Mouse (Mus musculus): Measurements from ENCODE around the gene Tm6sf1. TPM values are rescaled to one million over a fixed set of nuclear protein-coding genes. Genes with fewer than 3 reads are reported as not detected.

Tm6sf1 gene
- total RNA-seq, 1 experiment: 2.2 TPM

GRCm38 (mm10) chr7:81847777-81848176 lies 11.0 kb upstream of the Tm6sf1 start:
- DNase-seq (ENCODE audit: low read depth, low spot score): no peak
- Histone ChIP-seq H3K9ac (ENCODE audit: insufficient read depth, low read depth, low read length, poor library complexity, severe bottlenecking) (no peak overlapping the region), H3K4me3 (ENCODE audit: insufficient read depth in 1 of 2, low read depth in 1 of 2, low read length in 2 of 2, poor library complexity in 1 of 2, severe bottlenecking in 1 of 2) (no peak overlapping the region), H3K4me1 (ENCODE audit: control insufficient read depth in 2 of 2, insufficient read depth in 2 of 2, low read length in 2 of 2, poor library complexity in 1 of 2) (no peaks in the 10 kb centered on the region), H3K27ac (ENCODE audit: insufficient read depth, low read depth, low read length, poor library complexity, severe bottlenecking) (no peak overlapping the region), H3K36me3 (ENCODE audit: control insufficient read depth, insufficient read depth, low read length, poor library complexity, severe bottlenecking) (no peaks in the 10 kb centered on the region), H3K9me3 (ENCODE audit: control insufficient read depth, insufficient read depth, low read depth, low read length) (no peaks in the 10 kb centered on the region)
- TF ChIP-seq CHD2 (IDR thresholded peaks at IDR 0.05; ENCODE audit: low read depth, low read length) (no peak), ZC3H11A (IDR thresholded peaks at IDR 0.05; ENCODE audit: borderline replicate concordance, low read depth, low read length) (no peak), HCFC1 (IDR thresholded peaks at IDR 0.05; ENCODE audit: borderline replicate concordance, insufficient read depth, low read length) (no peak), MAFK (IDR thresholded peaks at IDR 0.05; ENCODE audit: insufficient read depth, low read depth, low read length) (no peak), ZNF384 (IDR thresholded peaks at IDR 0.05; ENCODE audit: low read depth, low read length) (no peak)
- in situ Hi-C loops (cut with MboI; ENCODE audit: low sequenced_read_pairs in 2 of 2, unreplicated experiment in 2 of 2): no loop called here

- in situ Hi-C loops (cut with MboI; ENCODE audit: low sequenced_read_pairs in 2 of 2, unreplicated experiment in 2 of 2): no loop called here
- no peak overlapping the region for H3K27ac ChIP-seq (ENCODE audit: insufficient read depth, low read depth, low read length, poor library complexity, severe bottlenecking)
- no peaks in the 10 kb centered on the region for H3K36me3 ChIP-seq (ENCODE audit: control insufficient read depth, insufficient read depth, low read length, poor library complexity, severe bottlenecking)
- no peak overlapping the region for H3K9ac ChIP-seq (ENCODE audit: insufficient read depth, low read depth, low read length, poor library complexity, severe bottlenecking)
- DNase-seq (ENCODE audit: low read depth, low spot score): no peak
- H3K4me1 ChIP-seq (ENCODE audit: control insufficient read depth in 2 of 2, insufficient read depth in 2 of 2, low read length in 2 of 2, poor library complexity in 1 of 2): no peaks in the 10 kb centered on the region
- TF ChIP-seq CHD2 (IDR thresholded peaks at IDR 0.05; ENCODE audit: low read depth, low read length): no peak
- TF ChIP-seq ZNF384 (IDR thresholded peaks at IDR 0.05; ENCODE audit: low read depth, low read length): no peak
- no peak for TF ChIP-seq ZC3H11A (IDR thresholded peaks at IDR 0.05; ENCODE audit: borderline replicate concordance, low read depth, low read length)
- no peak for TF ChIP-seq MAFK (IDR thresholded peaks at IDR 0.05; ENCODE audit: insufficient read depth, low read depth, low read length)
- TF ChIP-seq HCFC1 (IDR thresholded peaks at IDR 0.05; ENCODE audit: borderline replicate concordance, insufficient read depth, low read length): no peak
- no peak overlapping the region for H3K4me3 ChIP-seq (ENCODE audit: insufficient read depth in 1 of 2, low read depth in 1 of 2, low read length in 2 of 2, poor library complexity in 1 of 2, severe bottlenecking in 1 of 2)
- no peaks in the 10 kb centered on the region for H3K9me3 ChIP-seq (ENCODE audit: control insufficient read depth, insufficient read depth, low read depth, low read length)
Measured at GRCm38 (mm10) chr7:81849214-81849613, 9.6 kb upstream of the Tm6sf1 start.

- no peak overlapping the region for H3K27ac ChIP-seq (ENCODE audit: insufficient read depth, low read depth, low read length, poor library complexity, severe bottlenecking)
- no peaks in the 10 kb centered on the region for H3K36me3 ChIP-seq (ENCODE audit: control insufficient read depth, insufficient read depth, low read length, poor library complexity, severe bottlenecking)
- DNase-seq (ENCODE audit: low read depth, low spot score): no peak
- in situ Hi-C loops (cut with MboI; ENCODE audit: low sequenced_read_pairs in 2 of 2, unreplicated experiment in 2 of 2): no loop called here
- TF ChIP-seq CHD2 (IDR thresholded peaks at IDR 0.05; ENCODE audit: low read depth, low read length) (no peak), ZNF384 (IDR thresholded peaks at IDR 0.05; ENCODE audit: low read depth, low read length) (no peak), ZC3H11A (IDR thresholded peaks at IDR 0.05; ENCODE audit: borderline replicate concordance, low read depth, low read length) (no peak), HCFC1 (IDR thresholded peaks at IDR 0.05; ENCODE audit: borderline replicate concordance, insufficient read depth, low read length) (no peak), MAFK (IDR thresholded peaks at IDR 0.05; ENCODE audit: insufficient read depth, low read depth, low read length) (no peak)
- no peaks in the 10 kb centered on the region for H3K9me3 ChIP-seq (ENCODE audit: control insufficient read depth, insufficient read depth, low read depth, low read length)
- H3K9ac ChIP-seq (ENCODE audit: insufficient read depth, low read depth, low read length, poor library complexity, severe bottlenecking): no peak overlapping the region
- no peaks in the 10 kb centered on the region for H3K4me1 ChIP-seq (ENCODE audit: control insufficient read depth in 2 of 2, insufficient read depth in 2 of 2, low read length in 2 of 2, poor library complexity in 1 of 2)
- H3K4me3 ChIP-seq (ENCODE audit: insufficient read depth in 1 of 2, low read depth in 1 of 2, low read length in 2 of 2, poor library complexity in 1 of 2, severe bottlenecking in 1 of 2): no peak overlapping the region
Measured at GRCm38 (mm10) chr7:81849633-81850032, 9.2 kb upstream of the Tm6sf1 start.

- no peaks in the 10 kb centered on the region for H3K4me1 ChIP-seq (ENCODE audit: control insufficient read depth in 2 of 2, insufficient read depth in 2 of 2, low read length in 2 of 2, poor library complexity in 1 of 2)
- no peak for TF ChIP-seq ZC3H11A (IDR thresholded peaks at IDR 0.05; ENCODE audit: borderline replicate concordance, low read depth, low read length)
Measured at GRCm38 (mm10) chr7:81850171-81850570, 8.6 kb upstream of the Tm6sf1 start.

GRCm38 (mm10) chr7:81851706-81852105 lies 7.1 kb upstream of the Tm6sf1 start:
- Histone ChIP-seq H3K4me1 (ENCODE audit: control insufficient read depth in 2 of 2, insufficient read depth in 2 of 2, low read length in 2 of 2, poor library complexity in 1 of 2) (no peaks in the 10 kb centered on the region), H3K4me3 (ENCODE audit: insufficient read depth in 1 of 2, low read depth in 1 of 2, low read length in 2 of 2, poor library complexity in 1 of 2, severe bottlenecking in 1 of 2) (no peak overlapping the region), H3K9ac (ENCODE audit: insufficient read depth, low read depth, low read length, poor library complexity, severe bottlenecking) (no peak overlapping the region), H3K27ac (ENCODE audit: insufficient read depth, low read depth, low read length, poor library complexity, severe bottlenecking) (no peak overlapping the region), H3K36me3 (ENCODE audit: control insufficient read depth, insufficient read depth, low read length, poor library complexity, severe bottlenecking) (no peaks in the 10 kb centered on the region), H3K9me3 (ENCODE audit: control insufficient read depth, insufficient read depth, low read depth, low read length) (no peaks in the 10 kb centered on the region)
- in situ Hi-C loops (cut with MboI; ENCODE audit: low sequenced_read_pairs in 2 of 2, unreplicated experiment in 2 of 2): no loop called here
- TF ChIP-seq CHD2 (IDR thresholded peaks at IDR 0.05; ENCODE audit: low read depth, low read length) (no peak), HCFC1 (IDR thresholded peaks at IDR 0.05; ENCODE audit: borderline replicate concordance, insufficient read depth, low read length) (no peak), MAFK (IDR thresholded peaks at IDR 0.05; ENCODE audit: insufficient read depth, low read depth, low read length) (no peak)
- DNase-seq (ENCODE audit: low read depth, low spot score): no peak

More at GRCm38 (mm10) chr7:81850171-81850570, 8.6 kb upstream of the Tm6sf1 start:
- H3K9me3 ChIP-seq (ENCODE audit: control insufficient read depth, insufficient read depth, low read depth, low read length): no peaks in the 10 kb centered on the region
- H3K36me3 ChIP-seq (ENCODE audit: control insufficient read depth, insufficient read depth, low read length, poor library complexity, severe bottlenecking): no peaks in the 10 kb centered on the region
- H3K9ac ChIP-seq (ENCODE audit: insufficient read depth, low read depth, low read length, poor library complexity, severe bottlenecking): no peak overlapping the region
- DNase-seq (ENCODE audit: low read depth, low spot score): no peak
- in situ Hi-C loops (cut with MboI; ENCODE audit: low sequenced_read_pairs in 2 of 2, unreplicated experiment in 2 of 2): no loop called here
- no peak overlapping the region for H3K4me3 ChIP-seq (ENCODE audit: insufficient read depth in 1 of 2, low read depth in 1 of 2, low read length in 2 of 2, poor library complexity in 1 of 2, severe bottlenecking in 1 of 2)
- no peak overlapping the region for H3K27ac ChIP-seq (ENCODE audit: insufficient read depth, low read depth, low read length, poor library complexity, severe bottlenecking)

Measured in ES-E14 (cell line).